Mouse (Mus musculus): ENCODE results near the gene Lmbr1l. TPM values are rescaled to one million over a fixed set of nuclear protein-coding genes. Genes with fewer than 3 reads are reported as not detected.

Lmbr1l gene
- polyA plus RNA-seq, 1 experiment, result 0.37 TPM

GRCm38 (mm10) chr15:98893036-98893435, 25.0 kb downstream of the Lmbr1l start:
- Histone ChIP-seq H3K4me3 (replicated peaks) (no peak overlapping the region), H3K4me1 (ENCODE audit: control insufficient read depth) (peaks cover 48% of the 10 kb centered on the region)

GRCm38 (mm10) chr15:98891907-98892606, 26.0 kb downstream of the Lmbr1l start:
- no peaks in the 10 kb centered on the region for H3K36me3 ChIP-seq (ENCODE audit: control insufficient read depth)
- H3K27me3 ChIP-seq (ENCODE audit: control insufficient read depth), result peaks cover 68% of the 10 kb centered on the region
- TF ChIP-seq TAL1 (IDR thresholded peaks at IDR 0.05; ENCODE audit: low read length) (no peak), GATA1 (IDR thresholded peaks at IDR 0.05; ENCODE audit: low read length) (no peak)
- peaks cover 7% of the 10 kb centered on the region; the same call in 1 of the 2 replicates for H3K9me3 ChIP-seq (ENCODE audit: control insufficient read depth, low read length)
- peaks cover 46% of the 10 kb centered on the region for H3K4me1 ChIP-seq (ENCODE audit: control insufficient read depth)
- no peak overlapping the region for H3K4me3 ChIP-seq (replicated peaks)

More at GRCm38 (mm10) chr15:98893036-98893435, 25.0 kb downstream of the Lmbr1l start:
- TF ChIP-seq GATA1 (IDR thresholded peaks at IDR 0.05; ENCODE audit: low read length), result no peak
- TF ChIP-seq TAL1 (IDR thresholded peaks at IDR 0.05; ENCODE audit: low read length), result no peak
- Histone ChIP-seq H3K27me3 (ENCODE audit: control insufficient read depth) (peaks cover 74% of the 10 kb centered on the region), H3K9me3 (ENCODE audit: control insufficient read depth, low read length) (peaks cover 11% of the 10 kb centered on the region; the same call in 1 of the 2 replicates), H3K36me3 (ENCODE audit: control insufficient read depth) (no peaks in the 10 kb centered on the region)

DNA sequence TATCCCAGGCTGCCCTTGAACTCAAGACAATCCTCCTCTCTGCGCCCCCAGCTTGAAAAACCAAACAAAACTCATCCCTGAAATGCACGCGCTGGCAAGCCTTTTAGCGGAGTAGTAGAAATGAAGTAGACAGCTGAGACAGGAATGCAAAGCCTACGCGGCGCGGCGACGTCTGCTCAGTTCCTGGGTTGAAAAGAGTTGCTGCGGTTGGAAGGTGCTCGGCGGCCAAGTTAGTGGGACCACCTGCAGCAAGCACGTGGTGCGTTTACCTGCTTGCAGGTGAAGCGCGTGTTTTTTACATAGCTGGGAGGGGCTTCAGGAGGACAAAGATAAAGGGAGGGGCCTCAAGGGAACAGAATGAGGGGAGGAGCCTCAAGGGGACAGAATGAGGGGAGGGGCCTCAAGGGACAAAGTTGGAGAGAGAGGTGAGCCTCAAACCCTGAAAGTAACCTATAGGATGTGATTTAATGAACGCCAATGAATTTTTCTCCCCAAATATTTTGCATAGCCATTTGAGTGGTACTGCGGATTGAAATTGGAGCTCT, 26.8 kb downstream of the Lmbr1l start:
- H3K36me3 ChIP-seq (ENCODE audit: control insufficient read depth), result no peaks in the 10 kb centered on the region
- H3K4me1 ChIP-seq (ENCODE audit: control insufficient read depth), result peaks cover 40% of the 10 kb centered on the region
- peaks cover 7% of the 10 kb centered on the region; the same call in 1 of the 2 replicates for H3K9me3 ChIP-seq (ENCODE audit: control insufficient read depth, low read length)
- H3K27me3 ChIP-seq (ENCODE audit: control insufficient read depth), result peaks cover 61% of the 10 kb centered on the region
- H3K4me3 ChIP-seq (replicated peaks), result peak overlapping the region; percentile 12
- TF ChIP-seq GATA1 (IDR thresholded peaks at IDR 0.05; ENCODE audit: low read length) (no peak), TAL1 (IDR thresholded peaks at IDR 0.05; ENCODE audit: low read length) (no peak)

DNA sequence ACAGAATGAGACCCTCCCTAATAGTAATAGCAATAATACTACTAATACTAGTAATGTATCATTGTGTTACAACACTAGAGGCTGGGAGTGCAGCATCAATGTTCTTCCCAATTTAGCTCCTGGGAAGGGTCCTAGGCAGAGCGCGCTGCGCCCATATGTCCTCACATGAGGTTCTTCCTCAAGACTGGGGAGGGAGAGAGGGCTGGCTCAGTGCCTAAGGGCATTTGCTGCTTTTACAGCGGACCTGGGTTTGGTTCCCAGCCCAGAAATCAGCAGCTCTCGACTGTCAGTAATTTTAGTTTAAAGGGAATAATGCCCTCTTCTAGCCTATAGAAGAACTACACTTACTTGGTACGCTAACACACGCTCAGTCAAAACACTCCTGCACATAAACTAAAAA, 30.5 kb downstream of the Lmbr1l start:
- Histone ChIP-seq H3K27me3 (ENCODE audit: control insufficient read depth) (peaks cover 23% of the 10 kb centered on the region), H3K4me1 (ENCODE audit: control insufficient read depth) (peaks cover 14% of the 10 kb centered on the region), H3K9me3 (ENCODE audit: control insufficient read depth, low read length) (no peaks in the 10 kb centered on the region), H3K4me3 (replicated peaks) (no peak overlapping the region), H3K36me3 (ENCODE audit: control insufficient read depth) (no peaks in the 10 kb centered on the region)
- no peak for TF ChIP-seq TAL1 (IDR thresholded peaks at IDR 0.05; ENCODE audit: low read length)
- no peak for TF ChIP-seq GATA1 (IDR thresholded peaks at IDR 0.05; ENCODE audit: low read length)

GRCm38 (mm10) chr15:98886667-98887387, 31.2 kb downstream of the Lmbr1l start:
- Histone ChIP-seq H3K4me3 (replicated peaks) (no peak overlapping the region), H3K9me3 (ENCODE audit: control insufficient read depth, low read length) (no peaks in the 10 kb centered on the region), H3K27me3 (ENCODE audit: control insufficient read depth) (peaks cover 16% of the 10 kb centered on the region), H3K36me3 (ENCODE audit: control insufficient read depth) (no peaks in the 10 kb centered on the region), H3K4me1 (ENCODE audit: control insufficient read depth) (peaks cover 15% of the 10 kb centered on the region)
- TF ChIP-seq GATA1 (IDR thresholded peaks at IDR 0.05; ENCODE audit: low read length), result no peak
- no peak for TF ChIP-seq TAL1 (IDR thresholded peaks at IDR 0.05; ENCODE audit: low read length)

DNA sequence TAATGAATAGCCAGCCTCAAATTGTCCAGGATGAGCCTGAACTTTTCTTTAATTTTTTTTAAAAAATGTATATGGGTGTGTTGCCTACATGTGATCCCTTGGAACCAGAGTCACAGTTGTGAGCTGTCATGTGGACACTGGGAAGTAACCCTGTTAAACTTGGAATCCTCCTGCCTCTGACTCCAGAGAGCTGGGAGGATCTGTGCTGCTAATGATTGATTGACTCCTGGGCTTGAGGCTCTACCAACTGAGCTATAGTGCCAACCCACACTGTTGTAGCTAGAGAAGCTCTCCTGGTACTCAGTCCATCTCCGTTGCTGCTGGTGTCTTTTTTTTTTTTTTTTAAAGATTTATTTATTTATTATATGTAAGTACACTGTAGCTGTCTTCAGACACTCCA, 33.9 kb downstream of the Lmbr1l start:
- no peaks in the 10 kb centered on the region for H3K9me3 ChIP-seq (ENCODE audit: control insufficient read depth, low read length)
- H3K36me3 ChIP-seq (ENCODE audit: control insufficient read depth), result peaks cover 2% of the 10 kb centered on the region
- peaks cover 33% of the 10 kb centered on the region for H3K4me1 ChIP-seq (ENCODE audit: control insufficient read depth)
- no peak overlapping the region for H3K4me3 ChIP-seq (replicated peaks)
- TF ChIP-seq GATA1 (IDR thresholded peaks at IDR 0.05; ENCODE audit: low read length) (no peak), TAL1 (IDR thresholded peaks at IDR 0.05; ENCODE audit: low read length) (no peak)
- peaks cover 7% of the 10 kb centered on the region; the same call in 1 of the 2 replicates for H3K27me3 ChIP-seq (ENCODE audit: control insufficient read depth)

DNA sequence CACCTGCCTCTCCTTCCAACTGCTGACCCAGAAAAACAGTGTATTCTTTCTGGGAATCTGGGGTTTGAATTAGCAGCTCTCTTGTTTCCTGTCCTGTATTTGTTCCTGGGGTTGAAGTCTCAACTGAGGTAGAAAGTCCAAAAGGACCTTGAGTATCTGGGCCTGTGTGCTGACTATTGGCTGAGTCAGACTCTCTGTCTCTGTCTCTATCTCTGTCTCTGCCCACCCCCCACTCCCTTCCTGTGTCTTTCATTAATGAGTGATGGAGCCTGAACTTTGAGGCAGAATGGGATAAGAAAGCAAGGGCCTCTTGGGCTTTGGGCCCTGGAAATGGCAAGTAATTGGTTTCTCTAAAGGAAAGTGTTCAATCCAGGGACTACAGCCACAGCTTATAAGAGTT, 34.4 kb downstream of the Lmbr1l start:
- Histone ChIP-seq H3K36me3 (ENCODE audit: control insufficient read depth) (peaks cover 2% of the 10 kb centered on the region), H3K27me3 (ENCODE audit: control insufficient read depth) (peaks cover 6% of the 10 kb centered on the region; the same call in 1 of the 2 replicates), H3K4me3 (replicated peaks) (no peak overlapping the region), H3K9me3 (ENCODE audit: control insufficient read depth, low read length) (no peaks in the 10 kb centered on the region), H3K4me1 (ENCODE audit: control insufficient read depth) (peaks cover 33% of the 10 kb centered on the region)
- TF ChIP-seq GATA1 (IDR thresholded peaks at IDR 0.05; ENCODE audit: low read length), result no peak
- no peak for TF ChIP-seq TAL1 (IDR thresholded peaks at IDR 0.05; ENCODE audit: low read length)

GRCm38 (mm10) chr15:98881656-98882008, 36.4 kb downstream of the Lmbr1l start:
- H3K4me1 ChIP-seq (ENCODE audit: control insufficient read depth), result peaks cover 46% of the 10 kb centered on the region
- peak overlapping the region; percentile 86 for H3K4me3 ChIP-seq (replicated peaks)
- H3K9me3 ChIP-seq (ENCODE audit: control insufficient read depth, low read length), result no peaks in the 10 kb centered on the region
- no peak for TF ChIP-seq GATA1 (IDR thresholded peaks at IDR 0.05; ENCODE audit: low read length)
- no peak for TF ChIP-seq TAL1 (IDR thresholded peaks at IDR 0.05; ENCODE audit: low read length)
- H3K36me3 ChIP-seq (ENCODE audit: control insufficient read depth), result peaks cover 5% of the 10 kb centered on the region
- no peaks in the 10 kb centered on the region for H3K27me3 ChIP-seq (ENCODE audit: control insufficient read depth)
